Mouse (Mus musculus) activated CD4-positive, CD25-positive, alpha-beta regulatory T cell (primary cell): ENCODE results near the gene A530032D15Rik. TPM values are rescaled to one million over a fixed set of nuclear protein-coding genes. Genes with fewer than 3 reads are reported as not detected.

Experiments used
- polyA plus RNA-seq, 2 experiments: library from polyadenylated mRNA; unstranded; fragments of 100-300 nt; shearing (Covaris generic); gene quantifications; one replicate each; pipeline ENCODE4 v1.2.1; 2017

A530032D15Rik gene
- polyA plus RNA-seq: under 1 TPM; 0.27 to 0.95 TPM

GRCm38 (mm10) chr1:85109753-85110152 lies at the start of gene A530032D15Rik:
A530032D15Rik (minus strand) TSS chr1:85109853.

GRCm38 (mm10) chr1:85099864-85100263 lies 9.8 kb downstream of the A530032D15Rik start, which contains the start of gene Gm10553:
Gm10553 (plus strand) TSS chr1:85100164.

Other genes starting within 250 kb of the A530032D15Rik start
- not detected for gene Slc16a14, start 174.7 kb downstream of the A530032D15Rik start, polyA plus RNA-seq
- 1 to 10 TPM in 1 of 2 experiments, not detected in 1; 1.1 TPM for gene Gm10553, start 9.7 kb downstream of the A530032D15Rik start, polyA plus RNA-seq
- 1 to 10 TPM; 8.0 to 8.2 TPM for gene C130026I21Rik, start 160.7 kb upstream of the A530032D15Rik start, polyA plus RNA-seq